Mouse (Mus musculus) bone marrow, adult 2 months (tissue): ENCODE results near the gene Tgfa.

ENCODE experiments used
- CTCF ChIP-seq: fragments of 200-500 bp; IDR thresholded peaks from 2 replicates; pipeline ENCODE4 v1.5.1; 2011; ENCODE audit warnings: low read length, control low read depth; ENCODE audit not compliant: control insufficient read depth, insufficient read depth
- POLR2A ChIP-seq: fragments of 200-500 bp; IDR thresholded peaks from 2 replicates; pipeline ENCODE4 v1.6.1; 2011; ENCODE audit warnings: low read depth, mild to moderate bottlenecking, control low read depth, low read length, borderline replicate concordance; ENCODE audit not compliant: control insufficient read depth

GRCm38 (mm10) chr6:86277620-86278019 lies 82.6 kb downstream of the Tgfa start:
- no peak for TF ChIP-seq CTCF
- TF ChIP-seq POLR2A = no peak
